Mouse (Mus musculus) midbrain, embryonic 11.5 days (tissue): ENCODE results near the gene Exosc9. TPM values are rescaled to one million over a fixed set of nuclear protein-coding genes. Genes with fewer than 3 reads are reported as not detected.
A peak's percentile ranks its signal among the peaks of the same experiment; 100 is the strongest.

ENCODE experiments used
- ATAC-seq: fragments of 200-750 bp; cut with Nextera tagmentation; 2 replicates; pipeline ENCODE4 v1.8.0; 2017; ENCODE audit warnings: moderate TSS enrichment, moderate library complexity; ENCODE audit not compliant: low FRiP score
- DNase-seq: peaks from one replicate; pipeline ENCODE4 v3.0.0; 2015; ENCODE audit warnings: low spot score; ENCODE audit errors: missing footprints
- H3K27ac ChIP-seq: fragments of 300-500 bp; sonication (generic); 2 replicates; pipeline ENCODE4 v1.5.1; 2014; ENCODE audit warnings: low read depth, low read length
- H3K27me3 ChIP-seq: fragments of 300-500 bp; sonication (generic); 2 replicates; pipeline ENCODE4 v1.6.1; 2014; ENCODE audit warnings: mild to moderate bottlenecking, low read length, moderate library complexity, mixed read lengths; ENCODE audit not compliant: control insufficient read depth, insufficient read depth
- H3K36me3 ChIP-seq: fragments of 300-500 bp; sonication (generic); 2 replicates; pipeline ENCODE4 v1.6.1; 2014; ENCODE audit warnings: mild to moderate bottlenecking, low read length, moderate library complexity, mixed read lengths; ENCODE audit not compliant: control insufficient read depth, insufficient read depth
- H3K4me1 ChIP-seq: fragments of 300-500 bp; sonication (generic); 2 replicates; pipeline ENCODE4 v1.6.1; 2014; ENCODE audit warnings: low read length; ENCODE audit not compliant: control insufficient read depth, insufficient read depth
- H3K4me2 ChIP-seq: fragments of 300-500 bp; sonication (generic); 2 replicates; pipeline ENCODE4 v1.6.1; 2014; ENCODE audit warnings: mild to moderate bottlenecking, moderate library complexity
- H3K4me3 ChIP-seq: fragments of 300-500 bp; sonication (generic); 2 replicates; pipeline ENCODE4 v1.5.1; 2014; ENCODE audit warnings: low read depth, low read length
- H3K9ac ChIP-seq: fragments of 300-500 bp; sonication (generic); 2 replicates; pipeline ENCODE4 v1.6.1; 2014; ENCODE audit warnings: low read length
- H3K9me3 ChIP-seq: fragments of 300-500 bp; sonication (generic); 2 replicates; pipeline ENCODE4 v1.6.1; 2016; ENCODE audit warnings: low read length; ENCODE audit not compliant: control insufficient read depth
- WGBS: fragments of 180-500 bp; shearing (Covaris S2); extraction: QIAGEN DNeasy Blood & Tissue Kit; methylation state at CpG from one replicate; pipeline ENCODE4 v1.1.7; 2014; 5-methylcytosine and 5-hydroxymethylcytosine counted together
- polyA plus RNA-seq: library from polyadenylated mRNA; unstranded; fragments of >200 nt; fragmentation: Nextera tagmentation; extraction: Ambion mirVana; gene quantifications from 2 replicates; pipeline ENCODE4 v1.2.1, GENCODE M21; 2014

Exosc9 gene
- polyA plus RNA-seq, 1 experiment from 2014 or later, result 110 TPM

DNA sequence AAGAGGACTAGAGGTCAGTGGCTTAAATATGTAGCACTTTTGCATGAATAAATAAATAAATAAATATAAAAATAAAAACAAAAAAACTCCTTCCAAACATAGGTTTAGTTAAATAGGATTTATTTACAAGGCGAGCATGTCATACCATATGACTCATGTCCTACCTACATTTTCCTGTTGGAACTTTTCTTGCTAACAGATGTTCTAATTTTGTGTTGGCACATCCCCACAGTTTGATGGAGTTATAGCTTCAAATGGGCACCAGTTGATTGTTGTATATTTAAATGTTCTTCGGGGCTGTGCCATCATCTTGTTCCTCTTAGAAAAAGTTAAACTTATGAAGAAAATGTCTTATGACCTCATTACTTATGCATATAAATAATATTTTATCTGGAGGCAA lies 11.0 kb upstream of the Exosc9 start:
- Histone ChIP-seq H3K4me1 (no peaks in the 10 kb centered on the region), H3K36me3 (no peaks in the 10 kb centered on the region), H3K27ac (no peak overlapping the region), H3K9ac (no peak overlapping the region), H3K9me3 (no peaks in the 10 kb centered on the region), H3K4me3 (no peak overlapping the region), H3K4me2 (no peak overlapping the region), H3K27me3 (no peaks in the 10 kb centered on the region)
- DNase-seq (no peak), ATAC-seq (no peak)
- WGBS, result 92% methylated on average over 2 of the region's 2 CpGs

- Histone ChIP-seq H3K27me3 (no peaks in the 10 kb centered on the region), H3K9ac (no peak overlapping the region), H3K4me1 (no peaks in the 10 kb centered on the region), H3K36me3 (no peaks in the 10 kb centered on the region), H3K4me2 (no peak overlapping the region), H3K27ac (no peak overlapping the region), H3K4me3 (no peak overlapping the region), H3K9me3 (no peaks in the 10 kb centered on the region)
- 75% methylated on average over 3 of the region's 3 CpGs for WGBS
- ATAC-seq, result no peak
- no peak for DNase-seq
Observed at GRCm38 (mm10) chr3:36544961-36545360, 7.4 kb upstream of the Exosc9 start.

GRCm38 (mm10) chr3:36551343-36551742 lies 1.1 kb upstream of the Exosc9 start:
- peak overlapping the region; percentile 90 for H3K27ac ChIP-seq
- ATAC-seq (peak; percentile 80), DNase-seq (peak; percentile 92)
- 0 out of 2 replicates have a peak overlapping the region, but pooled peaks have one; percentile 86 for H3K4me3 ChIP-seq
- H3K36me3 ChIP-seq, result peaks cover 11% of the 10 kb centered on the region
- 12% methylated on average over 9 of the region's 9 CpGs for WGBS
- no peaks in the 10 kb centered on the region for H3K27me3 ChIP-seq
- peak overlapping the region; percentile 72 for H3K4me2 ChIP-seq
- peak overlapping the region; percentile 79 for H3K9ac ChIP-seq
- peaks cover 3% of the 10 kb centered on the region; the same call in 1 of the 2 replicates for H3K4me1 ChIP-seq
- no peaks in the 10 kb centered on the region for H3K9me3 ChIP-seq

DNA sequence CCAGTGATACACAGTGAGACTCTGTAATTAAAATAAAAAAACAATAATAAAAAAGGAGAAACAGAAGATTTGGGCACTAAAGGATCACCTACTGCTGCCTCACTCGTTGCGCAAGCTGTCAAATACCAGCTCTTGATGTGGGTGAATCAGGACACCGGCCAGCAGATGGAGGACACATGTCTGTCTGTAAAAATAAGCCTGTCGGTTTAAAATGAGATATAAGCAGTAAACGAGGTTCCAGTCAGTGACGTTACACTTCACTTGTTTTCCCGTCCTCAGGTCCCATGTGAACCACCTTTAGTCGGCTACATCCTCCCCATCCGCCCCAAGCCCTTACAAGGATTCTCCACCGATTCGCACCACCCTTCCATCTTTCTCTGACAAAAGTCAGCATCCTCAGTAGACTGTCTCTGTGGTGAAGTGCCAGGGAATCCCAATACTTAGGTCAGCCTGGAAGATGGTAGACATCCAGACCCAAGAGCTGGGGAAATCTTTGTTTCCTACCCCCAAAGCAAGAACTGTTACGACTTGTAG lies 488 bp upstream of the Exosc9 start:
- Histone ChIP-seq H3K36me3 (peaks cover 11% of the 10 kb centered on the region), H3K4me2 (peak overlapping the region; percentile 72), H3K9ac (peak overlapping the region; percentile 79), H3K9me3 (no peaks in the 10 kb centered on the region), H3K27ac (peak overlapping the region; percentile 90), H3K27me3 (no peaks in the 10 kb centered on the region), H3K4me1 (peaks cover 3% of the 10 kb centered on the region; the same call in 1 of the 2 replicates), H3K4me3 (peak overlapping the region; percentile 86)
- peak; percentile 94 for DNase-seq
- peak; percentile 65 for ATAC-seq
- 20% methylated on average over 12 of the region's 12 CpGs for WGBS

GRCm38 (mm10) chr3:36557601-36558000 lies 5.2 kb downstream of the Exosc9 start:
- H3K4me2 ChIP-seq, result no peak overlapping the region
- no peaks in the 10 kb centered on the region for H3K4me1 ChIP-seq
- H3K4me3 ChIP-seq, result no peak overlapping the region
- 94% methylated on average over 1 of the region's 1 CpGs for WGBS
- no peaks in the 10 kb centered on the region for H3K27me3 ChIP-seq
- no peaks in the 10 kb centered on the region for H3K9me3 ChIP-seq
- peaks cover 24% of the 10 kb centered on the region for H3K36me3 ChIP-seq
- no peak for ATAC-seq
- no peak for DNase-seq
- no peak overlapping the region for H3K9ac ChIP-seq
- no peak overlapping the region for H3K27ac ChIP-seq

GRCm38 (mm10) chr3:36559606-36560005 lies 7.2 kb downstream of the Exosc9 start:
- no peak overlapping the region for H3K27ac ChIP-seq
- H3K4me1 ChIP-seq, result no peaks in the 10 kb centered on the region
- 80% methylated on average over 4 of the region's 4 CpGs for WGBS
- H3K36me3 ChIP-seq, result peaks cover 26% of the 10 kb centered on the region
- H3K4me2 ChIP-seq, result no peak overlapping the region
- H3K4me3 ChIP-seq, result no peak overlapping the region
- no peaks in the 10 kb centered on the region for H3K9me3 ChIP-seq
- no peak overlapping the region for H3K9ac ChIP-seq
- DNase-seq (no peak), ATAC-seq (no peak)
- no peaks in the 10 kb centered on the region for H3K27me3 ChIP-seq

GRCm38 (mm10) chr3:36563666-36564065 lies 11.3 kb downstream of the Exosc9 start:
- ATAC-seq (no peak), DNase-seq (no peak)
- Histone ChIP-seq H3K27ac (no peak overlapping the region), H3K4me2 (no peak overlapping the region), H3K9me3 (no peaks in the 10 kb centered on the region), H3K36me3 (peaks cover 29% of the 10 kb centered on the region), H3K4me3 (no peak overlapping the region), H3K9ac (no peak overlapping the region), H3K4me1 (no peaks in the 10 kb centered on the region), H3K27me3 (no peaks in the 10 kb centered on the region)
- 94% methylated on average over 3 of the region's 3 CpGs for WGBS

GRCm38 (mm10) chr3:36569836-36570235 lies 17.4 kb downstream of the Exosc9 start:
- Histone ChIP-seq H3K9ac (peak overlapping the region; percentile 93), H3K4me1 (peaks cover 18% of the 10 kb centered on the region), H3K36me3 (peaks cover 22% of the 10 kb centered on the region), H3K27ac (no peak overlapping the region), H3K27me3 (no peaks in the 10 kb centered on the region), H3K4me3 (peak overlapping the region; percentile 94), H3K9me3 (no peaks in the 10 kb centered on the region), H3K4me2 (peak overlapping the region; percentile 46)
- DNase-seq (peak; percentile 12), ATAC-seq (no peak)
- 90% methylated on average over 5 of the region's 5 CpGs for WGBS

GRCm38 (mm10) chr3:36571361-36571826 lies 19.0 kb downstream of the Exosc9 start:
- H3K27ac ChIP-seq, result peak overlapping the region; percentile 54; the same call in 1 of the 2 replicates
- peak overlapping the region; percentile 93 for H3K9ac ChIP-seq
- H3K4me1 ChIP-seq, result peaks cover 18% of the 10 kb centered on the region
- ATAC-seq, result no peak; the same call in 1 of the 2 replicates
- under 1% methylated on average over 46 of the region's 46 CpGs for WGBS
- H3K9me3 ChIP-seq, result no peaks in the 10 kb centered on the region
- peak overlapping the region; percentile 94 for H3K4me3 ChIP-seq
- DNase-seq, result no peak
- peak overlapping the region; percentile 46 for H3K4me2 ChIP-seq
- no peaks in the 10 kb centered on the region for H3K27me3 ChIP-seq
- H3K36me3 ChIP-seq, result peaks cover 17% of the 10 kb centered on the region
